Mouse (Mus musculus): ENCODE measurements around the gene Il23r. TPM values are rescaled to one million over a fixed set of nuclear protein-coding genes. Genes with fewer than 3 reads are reported as not detected.

The Il23r gene
- polyA plus RNA-seq, 1 experiment from 2014 or later = not detected

GRCm38 (mm10) chr6:67437814-67438385, 53.8 kb downstream of the Il23r start:
- no peak overlapping the region for H3K9ac ChIP-seq (ENCODE audit: low read length)
- H3K27ac ChIP-seq (ENCODE audit: low read depth, low read length) = no peak overlapping the region
- no peaks in the 10 kb centered on the region for H3K4me1 ChIP-seq (ENCODE audit: control insufficient read depth, insufficient read depth, low read length)
- DNase-seq (ENCODE audit: low spot score) = no peak
- H3K4me2 ChIP-seq (ENCODE audit: low read depth) = no peak overlapping the region
- no peaks in the 10 kb centered on the region for H3K36me3 ChIP-seq (ENCODE audit: control insufficient read depth, insufficient read depth, low read length)
- no peak for ATAC-seq (ENCODE audit: insufficient read depth, low FRiP score, low TSS enrichment)
- no peaks in the 10 kb centered on the region for H3K27me3 ChIP-seq (ENCODE audit: control insufficient read depth, insufficient read depth, low read length)
- WGBS = 66% methylated on average over 3 of the region's 3 CpGs
- H3K9me3 ChIP-seq (ENCODE audit: control insufficient read depth, low read length) = no peaks in the 10 kb centered on the region
- no peak overlapping the region for H3K4me3 ChIP-seq (ENCODE audit: low read depth, low read length)

GRCm38 (mm10) chr6:67437028-67437427, 54.6 kb downstream of the Il23r start:
- Histone ChIP-seq H3K4me1 (ENCODE audit: control insufficient read depth, insufficient read depth, low read length) (no peaks in the 10 kb centered on the region), H3K9me3 (ENCODE audit: control insufficient read depth, low read length) (no peaks in the 10 kb centered on the region), H3K36me3 (ENCODE audit: control insufficient read depth, insufficient read depth, low read length) (no peaks in the 10 kb centered on the region), H3K27me3 (ENCODE audit: control insufficient read depth, insufficient read depth, low read length) (no peaks in the 10 kb centered on the region), H3K9ac (ENCODE audit: low read length) (no peak overlapping the region), H3K4me3 (ENCODE audit: low read depth, low read length) (no peak overlapping the region), H3K4me2 (ENCODE audit: low read depth) (no peak overlapping the region), H3K27ac (ENCODE audit: low read depth, low read length) (no peak overlapping the region)
- DNase-seq (ENCODE audit: low spot score) (no peak), ATAC-seq (ENCODE audit: insufficient read depth, low FRiP score, low TSS enrichment) (no peak)

GRCm38 (mm10) chr6:67436295-67436694, 55.4 kb downstream of the Il23r start:
- Histone ChIP-seq H3K4me2 (ENCODE audit: low read depth) (no peak overlapping the region), H3K36me3 (ENCODE audit: control insufficient read depth, insufficient read depth, low read length) (no peaks in the 10 kb centered on the region), H3K4me1 (ENCODE audit: control insufficient read depth, insufficient read depth, low read length) (no peaks in the 10 kb centered on the region), H3K27ac (ENCODE audit: low read depth, low read length) (no peak overlapping the region), H3K9ac (ENCODE audit: low read length) (no peak overlapping the region), H3K27me3 (ENCODE audit: control insufficient read depth, insufficient read depth, low read length) (no peaks in the 10 kb centered on the region), H3K9me3 (ENCODE audit: control insufficient read depth, low read length) (no peaks in the 10 kb centered on the region), H3K4me3 (ENCODE audit: low read depth, low read length) (no peak overlapping the region)
- ATAC-seq (ENCODE audit: insufficient read depth, low FRiP score, low TSS enrichment) = no peak
- WGBS = 81% methylated on average over 2 of the region's 2 CpGs
- no peak for DNase-seq (ENCODE audit: low spot score)

- H3K36me3 ChIP-seq (ENCODE audit: control insufficient read depth, insufficient read depth, low read length) = no peaks in the 10 kb centered on the region
Observed at GRCm38 (mm10) chr6:67435711-67436110, 55.9 kb downstream of the Il23r start.

GRCm38 (mm10) chr6:67434755-67435452, 56.8 kb downstream of the Il23r start:
- ATAC-seq (ENCODE audit: insufficient read depth, low FRiP score, low TSS enrichment) (no peak), DNase-seq (ENCODE audit: low spot score) (no peak)
- 62% methylated on average over 2 of the region's 2 CpGs for WGBS
- Histone ChIP-seq H3K36me3 (ENCODE audit: control insufficient read depth, insufficient read depth, low read length) (no peaks in the 10 kb centered on the region), H3K27ac (ENCODE audit: low read depth, low read length) (no peak overlapping the region), H3K4me2 (ENCODE audit: low read depth) (no peak overlapping the region), H3K9me3 (ENCODE audit: control insufficient read depth, low read length) (no peaks in the 10 kb centered on the region), H3K9ac (ENCODE audit: low read length) (no peak overlapping the region), H3K4me3 (ENCODE audit: low read depth, low read length) (no peak overlapping the region), H3K27me3 (ENCODE audit: control insufficient read depth, insufficient read depth, low read length) (no peaks in the 10 kb centered on the region), H3K4me1 (ENCODE audit: control insufficient read depth, insufficient read depth, low read length) (no peaks in the 10 kb centered on the region)

More at GRCm38 (mm10) chr6:67435711-67436110, 55.9 kb downstream of the Il23r start:
- Histone ChIP-seq H3K4me3 (ENCODE audit: low read depth, low read length) (no peak overlapping the region), H3K4me1 (ENCODE audit: control insufficient read depth, insufficient read depth, low read length) (no peaks in the 10 kb centered on the region), H3K9ac (ENCODE audit: low read length) (no peak overlapping the region), H3K4me2 (ENCODE audit: low read depth) (no peak overlapping the region), H3K27ac (ENCODE audit: low read depth, low read length) (no peak overlapping the region), H3K27me3 (ENCODE audit: control insufficient read depth, insufficient read depth, low read length) (no peaks in the 10 kb centered on the region), H3K9me3 (ENCODE audit: control insufficient read depth, low read length) (no peaks in the 10 kb centered on the region)
- no peak for DNase-seq (ENCODE audit: low spot score)
- ATAC-seq (ENCODE audit: insufficient read depth, low FRiP score, low TSS enrichment) = no peak
- WGBS = 85% methylated on average over 1 of the region's 1 CpGs

GRCm38 (mm10) chr6:67431808-67432207, 59.8 kb downstream of the Il23r start:
- Histone ChIP-seq H3K4me3 (ENCODE audit: low read depth, low read length) (no peak overlapping the region), H3K4me2 (ENCODE audit: low read depth) (no peak overlapping the region), H3K4me1 (ENCODE audit: control insufficient read depth, insufficient read depth, low read length) (no peaks in the 10 kb centered on the region), H3K27ac (ENCODE audit: low read depth, low read length) (no peak overlapping the region), H3K36me3 (ENCODE audit: control insufficient read depth, insufficient read depth, low read length) (no peaks in the 10 kb centered on the region), H3K9ac (ENCODE audit: low read length) (no peak overlapping the region), H3K27me3 (ENCODE audit: control insufficient read depth, insufficient read depth, low read length) (no peaks in the 10 kb centered on the region), H3K9me3 (ENCODE audit: control insufficient read depth, low read length) (no peaks in the 10 kb centered on the region)
- 79% methylated on average over 3 of the region's 3 CpGs for WGBS
- DNase-seq (ENCODE audit: low spot score) (no peak), ATAC-seq (ENCODE audit: insufficient read depth, low FRiP score, low TSS enrichment) (no peak)

GRCm38 (mm10) chr6:67421761-67422160, 69.9 kb downstream of the Il23r start:
- Histone ChIP-seq H3K4me2 (ENCODE audit: low read depth) (no peak overlapping the region), H3K27me3 (ENCODE audit: control insufficient read depth, insufficient read depth, low read length) (no peaks in the 10 kb centered on the region), H3K4me1 (ENCODE audit: control insufficient read depth, insufficient read depth, low read length) (no peaks in the 10 kb centered on the region), H3K36me3 (ENCODE audit: control insufficient read depth, insufficient read depth, low read length) (no peaks in the 10 kb centered on the region), H3K9ac (ENCODE audit: low read length) (no peak overlapping the region), H3K9me3 (ENCODE audit: control insufficient read depth, low read length) (no peaks in the 10 kb centered on the region), H3K27ac (ENCODE audit: low read depth, low read length) (no peak overlapping the region), H3K4me3 (ENCODE audit: low read depth, low read length) (no peak overlapping the region)
- no peak for ATAC-seq (ENCODE audit: insufficient read depth, low FRiP score, low TSS enrichment)
- DNase-seq (ENCODE audit: low spot score) = no peak
- 79% methylated on average over 5 of the region's 5 CpGs for WGBS

- Histone ChIP-seq H3K9me3 (ENCODE audit: control insufficient read depth, low read length) (no peaks in the 10 kb centered on the region), H3K9ac (ENCODE audit: low read length) (no peak overlapping the region), H3K27me3 (ENCODE audit: control insufficient read depth, insufficient read depth, low read length) (no peaks in the 10 kb centered on the region), H3K4me1 (ENCODE audit: control insufficient read depth, insufficient read depth, low read length) (no peaks in the 10 kb centered on the region), H3K4me2 (ENCODE audit: low read depth) (no peak overlapping the region), H3K27ac (ENCODE audit: low read depth, low read length) (no peak overlapping the region), H3K4me3 (ENCODE audit: low read depth, low read length) (no peak overlapping the region), H3K36me3 (ENCODE audit: control insufficient read depth, insufficient read depth, low read length) (no peaks in the 10 kb centered on the region)
- ATAC-seq (ENCODE audit: insufficient read depth, low FRiP score, low TSS enrichment) (no peak), DNase-seq (ENCODE audit: low spot score) (no peak)
- WGBS = 82% methylated on average over 3 of the region's 3 CpGs
Observed at GRCm38 (mm10) chr6:67416557-67416956, 75.1 kb downstream of the Il23r start.

GRCm38 (mm10) chr6:67415276-67415675, 76.4 kb downstream of the Il23r start:
- DNase-seq (ENCODE audit: low spot score) (no peak), ATAC-seq (ENCODE audit: insufficient read depth, low FRiP score, low TSS enrichment) (no peak)
- 95% methylated on average over 5 of the region's 5 CpGs for WGBS
- Histone ChIP-seq H3K9me3 (ENCODE audit: control insufficient read depth, low read length) (no peaks in the 10 kb centered on the region), H3K27ac (ENCODE audit: low read depth, low read length) (no peak overlapping the region), H3K27me3 (ENCODE audit: control insufficient read depth, insufficient read depth, low read length) (no peaks in the 10 kb centered on the region), H3K4me3 (ENCODE audit: low read depth, low read length) (no peak overlapping the region), H3K4me1 (ENCODE audit: control insufficient read depth, insufficient read depth, low read length) (no peaks in the 10 kb centered on the region), H3K36me3 (ENCODE audit: control insufficient read depth, insufficient read depth, low read length) (no peaks in the 10 kb centered on the region), H3K9ac (ENCODE audit: low read length) (no peak overlapping the region), H3K4me2 (ENCODE audit: low read depth) (no peak overlapping the region)
